Mouse (Mus musculus) liver, postnatal 0 days (tissue): ENCODE data around the gene Trpm3.

Experiments used
- CTCF ChIP-seq: sonication (generic); IDR thresholded peaks from 2 replicates; pipeline ENCODE4 v1.5.1; 2016; ENCODE audit warnings: antibody characterized with exemption, low read depth
- EP300 ChIP-seq: IDR thresholded peaks from 2 replicates; pipeline ENCODE4 v1.6.1; 2016; ENCODE audit warnings: antibody characterized with exemption, low read depth, mild to moderate bottlenecking

DNA sequence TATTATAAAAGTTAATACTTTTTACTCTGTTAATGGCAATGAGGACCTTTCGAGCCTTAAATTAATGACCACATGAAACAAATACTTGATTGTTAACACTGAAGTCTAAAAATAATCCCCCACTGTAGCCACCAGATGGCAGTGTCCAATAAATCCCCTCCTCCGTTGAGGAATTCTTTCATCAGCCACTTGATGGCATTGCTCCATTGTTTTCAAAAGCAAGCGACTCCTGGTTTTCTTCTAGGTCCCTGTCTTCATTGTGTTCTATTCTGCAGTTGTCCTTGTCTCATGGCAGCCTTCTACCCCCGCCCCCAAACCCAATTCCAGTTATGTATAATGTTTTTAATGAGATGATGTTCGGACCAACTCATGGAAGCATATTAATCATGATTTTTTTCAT is 198.6 kb downstream of the Trpm3 start:
- TF ChIP-seq CTCF (peak; percentile 77), EP300 (no peak)
